Mouse (Mus musculus): ENCODE results near the gene Foxn1.

DNA sequence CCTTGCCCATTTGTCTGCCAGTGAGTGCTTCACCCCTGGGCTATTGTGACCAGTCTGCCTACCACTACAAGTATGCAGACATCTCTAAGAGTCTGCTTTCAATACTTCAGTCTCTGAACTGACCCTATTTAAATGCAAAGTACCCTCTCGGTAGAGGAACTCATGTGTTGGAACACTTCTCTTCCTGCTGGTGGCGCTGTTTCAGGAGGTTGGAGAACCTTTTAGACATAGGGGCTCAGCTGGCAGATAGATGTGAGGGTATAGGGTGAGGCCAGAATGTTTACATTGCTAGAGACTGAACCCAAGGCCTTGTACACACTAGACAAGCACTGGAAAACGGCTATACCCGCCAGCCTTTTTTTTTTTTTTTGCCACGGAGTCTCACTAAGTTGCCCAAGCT is 42.0 kb upstream of the Foxn1 start:
- TF ChIP-seq CTCF (IDR thresholded peaks at IDR 0.05; ENCODE audit: low read depth, low read length) (no peak), POLR2A (IDR thresholded peaks at IDR 0.05; ENCODE audit: extremely low read depth, insufficient read depth, low read length) (no peak)

All from liver, adult 2 months (tissue).